1 mouse cellular context compared by ENCODE assay signal in the genomic region with DNA sequence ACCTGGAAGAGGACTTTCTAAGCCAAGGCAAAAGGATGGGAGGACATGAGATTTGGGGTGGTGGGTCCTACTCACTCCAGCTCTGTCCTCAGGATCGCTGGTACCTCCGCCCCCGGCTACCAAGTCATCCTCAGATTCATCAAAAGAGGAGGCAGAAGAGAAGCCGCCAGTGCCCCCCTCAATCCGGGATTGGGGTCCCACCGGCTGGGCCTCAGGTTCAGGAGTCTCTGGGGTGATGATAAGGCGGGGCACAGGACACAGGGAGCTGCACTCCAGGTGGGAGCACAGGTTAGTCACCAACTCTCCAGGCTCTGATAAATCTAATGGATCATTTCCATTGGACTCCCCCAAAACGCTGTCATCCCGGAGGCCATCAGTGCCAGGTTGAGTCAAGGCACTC.
TF ChIP-seq lines count a peak whose summit lies in the region.

No protein-coding gene starts in this region.

TF ChIP-seq in MEL, 35 proteins besides CTCF, POLR2A, EP300 and RAD21:
- TF ChIP-seq RCOR1 (IDR thresholded peaks at IDR 0.05; ENCODE audit: low read depth, low read length) (no peak), ZMIZ1 (IDR thresholded peaks at IDR 0.05; ENCODE audit: low read depth, low read length) (no peak), GABPA (IDR thresholded peaks at IDR 0.05; ENCODE audit: low read depth, low read length) (no peak), ZC3H11A (IDR thresholded peaks at IDR 0.05; ENCODE audit: low read depth, low read length) (no peak)
